Mouse (Mus musculus) G1E (cell line): ENCODE data around the gene 1700125H20Rik.

Experiments
- CTCF ChIP-seq: IDR thresholded peaks from 2 replicates; pipeline ENCODE4 v1.5.1; 2012; ENCODE audit warnings: low read depth, low read length, inconsistent platforms, mixed read lengths
- POLR2AphosphoS5 ChIP-seq: IDR thresholded peaks from 2 replicates; pipeline ENCODE4 v1.6.1; 2012; ENCODE audit warnings: low read depth, low read length, inconsistent platforms; ENCODE audit not compliant: insufficient replicate concordance
- TAL1 ChIP-seq: conservative IDR thresholded peaks from 2 replicates; pipeline ENCODE4 v1.6.1; 2012; ENCODE audit warnings: low read depth, low read length, inconsistent platforms, mixed read lengths

- TF ChIP-seq CTCF: no peak
- no peak for TF ChIP-seq POLR2AphosphoS5
- TF ChIP-seq TAL1: no peak
Measured at GRCm38 (mm10) chr11:85206231-85206630, 36.0 kb downstream of the 1700125H20Rik start.
